Mouse (Mus musculus): Measurements from ENCODE around the gene Zw10. TPM values are rescaled to one million over a fixed set of nuclear protein-coding genes. Genes with fewer than 3 reads are reported as not detected.
A peak's percentile ranks its signal among the peaks of the same experiment; 100 is the strongest.

The Zw10 gene
- total and polyA plus RNA-seq, 3 experiments, result 26.5 to 31.0 TPM; not detected in 1

DNA sequence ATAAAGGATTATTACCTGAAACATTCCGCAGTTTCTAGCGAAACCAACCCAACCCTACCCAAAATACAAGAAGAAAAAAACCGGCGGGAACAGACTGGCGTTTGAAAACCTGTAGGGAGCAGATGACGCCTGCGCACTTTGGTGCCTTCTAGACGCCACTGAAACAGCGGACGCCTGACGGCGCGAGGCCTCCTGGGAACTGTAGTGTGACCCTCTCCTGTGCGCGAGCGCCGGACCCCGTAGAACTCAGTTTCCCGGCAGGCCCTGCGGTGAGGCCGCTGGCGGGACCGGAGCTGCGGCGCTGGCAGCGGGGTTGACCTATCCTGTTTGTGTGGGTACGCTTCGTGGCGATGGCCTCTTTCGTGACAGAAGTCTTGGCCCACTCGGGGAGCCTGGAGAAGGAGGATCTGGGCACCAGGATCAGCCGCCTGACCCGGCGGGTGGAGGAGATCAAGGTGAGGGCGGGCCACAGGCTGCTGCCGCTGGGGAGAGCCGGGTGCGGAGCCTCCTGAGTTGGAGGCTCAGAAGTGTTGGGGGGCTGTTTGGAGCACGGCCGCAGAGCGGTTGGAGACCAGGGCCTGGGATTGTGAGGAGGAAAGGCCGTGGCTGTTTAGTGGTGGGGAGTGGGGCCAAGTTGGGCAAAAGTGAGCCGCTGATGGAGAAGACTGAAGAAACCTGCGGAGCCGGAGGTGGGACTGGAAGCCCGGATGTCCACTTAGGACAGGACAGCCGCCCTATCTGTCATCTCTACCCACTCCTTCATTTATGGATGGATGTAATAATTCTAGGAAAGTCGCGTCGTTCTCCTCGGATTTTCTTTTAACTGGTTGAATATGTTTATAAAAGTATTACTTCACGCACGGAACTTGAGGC lies at the start of gene Zw10 (continued):
- peak; percentile 99 for TF ChIP-seq HCFC1 (IDR thresholded peaks at IDR 0.05; ENCODE audit: low read depth, low read length)
- no peak for TF ChIP-seq UBTF (IDR thresholded peaks at IDR 0.05; ENCODE audit: borderline replicate concordance, insufficient read depth, low read depth, low read length)
- TF ChIP-seq ZC3H11A (IDR thresholded peaks at IDR 0.05; ENCODE audit: low read depth, low read length), result no peak
- TF ChIP-seq CTCF (IDR thresholded peaks at IDR 0.05 in 2 of 3, conservative IDR thresholded peaks at IDR 0.05 in 1 of 3; ENCODE audit: control insufficient read depth in 1 of 3, insufficient read depth in 1 of 3, low read depth in 2 of 3, low read length in 3 of 3, poor library complexity in 1 of 3, severe bottlenecking in 1 of 3), result no peak

DNA sequence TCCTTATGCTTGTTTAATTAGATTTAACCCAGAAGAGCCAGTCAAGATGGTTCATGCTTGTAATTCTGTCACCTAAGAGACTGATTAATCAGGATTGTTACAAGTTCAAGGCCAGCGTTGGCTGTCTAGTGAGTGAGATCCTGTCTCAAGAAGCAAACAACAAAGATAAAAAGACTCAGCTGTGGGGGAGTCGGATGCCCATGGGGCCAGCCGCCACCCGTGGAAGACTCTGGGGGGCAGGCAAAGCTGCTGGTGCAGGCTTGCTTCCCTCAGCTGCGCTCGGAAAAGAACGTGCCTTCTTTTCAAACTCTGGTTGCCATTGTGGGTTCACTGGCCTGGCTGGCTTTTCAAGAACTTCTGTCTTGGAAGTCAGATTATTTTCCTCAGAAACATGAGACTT lies 39.6 kb upstream of the Zw10 start:
- Histone ChIP-seq H3K4me3 (ENCODE audit: control insufficient read depth in 1 of 2, insufficient read depth in 1 of 2, low read depth in 2 of 2, low read length in 2 of 2) (no peak overlapping the region), H3K36me3 (ENCODE audit: control insufficient read depth in 1 of 2, insufficient read depth in 2 of 2, low read length in 2 of 2) (peaks cover 0 to 6% of the 10 kb centered on the region in 2 experiments; a peak in 3 of 4 replicates), H3K79me2 (ENCODE audit: control insufficient read depth, insufficient read depth, low read length, poor library complexity) (no peaks in the 10 kb centered on the region), H3K9ac (ENCODE audit: control insufficient read depth, low read depth, low read length, poor library complexity, severe bottlenecking) (no peak overlapping the region), H3K4me1 (ENCODE audit: control insufficient read depth in 1 of 2, insufficient read depth in 2 of 2, low read length in 2 of 2) (peaks cover 0 to 4% of the 10 kb centered on the region in 2 experiments; a peak in 2 of 4 replicates), H3K27ac (ENCODE audit: control insufficient read depth, low read depth, low read length) (no peak overlapping the region), H3K27me3 (ENCODE audit: control insufficient read depth in 1 of 2, insufficient read depth in 2 of 2, low read length in 2 of 2) (no peaks in the 10 kb centered on the region), H3K9me3 (replicated peaks; ENCODE audit: insufficient read depth, low read length) (no peaks in the 10 kb centered on the region)
- DNase-seq (ENCODE audit: low read depth, low spot score), result no peak
- TF ChIP-seq MEF2A (IDR thresholded peaks at IDR 0.05; ENCODE audit: extremely low read depth, insufficient replicate concordance, low read depth, low read length, poor library complexity, severe bottlenecking) (no peak), RAD21 (IDR thresholded peaks at IDR 0.05; ENCODE audit: low read depth, low read length) (no peak), E2F4 (IDR thresholded peaks at IDR 0.05; ENCODE audit: borderline replicate concordance, low read depth, low read length) (no peak)

DNA sequence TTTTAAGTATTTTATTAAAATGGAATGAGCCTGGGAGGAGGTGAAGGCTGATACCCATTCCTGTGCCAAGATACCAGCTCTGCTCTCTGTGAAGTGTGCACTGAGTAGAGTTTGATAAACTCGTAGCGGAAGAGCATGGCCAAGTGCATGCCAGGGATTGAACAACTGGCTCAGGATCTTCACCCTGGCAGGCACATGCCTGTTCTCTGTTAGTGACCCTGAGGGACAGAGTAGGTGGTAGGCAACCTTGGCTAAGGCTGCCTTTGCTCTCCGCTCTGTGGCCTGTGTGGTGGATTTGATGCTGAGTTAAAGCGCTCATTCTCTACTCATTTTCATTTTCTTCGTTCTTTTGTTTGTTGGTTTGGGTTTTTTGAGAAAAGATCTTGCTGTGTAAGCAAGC lies 34.1 kb upstream of the Zw10 start:
- no peaks in the 10 kb centered on the region for H3K79me2 ChIP-seq (ENCODE audit: control insufficient read depth, insufficient read depth, low read length, poor library complexity)
- H3K27me3 ChIP-seq (ENCODE audit: control insufficient read depth in 1 of 2, insufficient read depth in 2 of 2, low read length in 2 of 2), result no peaks in the 10 kb centered on the region
- TF ChIP-seq MEF2A (IDR thresholded peaks at IDR 0.05; ENCODE audit: extremely low read depth, insufficient replicate concordance, low read depth, low read length, poor library complexity, severe bottlenecking) (no peak), MAFK (IDR thresholded peaks at IDR 0.05; ENCODE audit: borderline replicate concordance, low read depth, low read length) (no peak), MYB (IDR thresholded peaks at IDR 0.05; ENCODE audit: low read depth, low read length) (no peak), POLR2A (IDR thresholded peaks at IDR 0.05; ENCODE audit: control insufficient read depth in 1 of 2, insufficient read depth in 1 of 2, low read depth in 1 of 2, low read length in 2 of 2, poor library complexity in 1 of 2) (no peak), ZC3H11A (IDR thresholded peaks at IDR 0.05; ENCODE audit: low read depth, low read length) (no peak), POLR2AphosphoS2 (IDR thresholded peaks at IDR 0.05; ENCODE audit: low read length) (no peak), MAX (IDR thresholded peaks at IDR 0.05; ENCODE audit: low read length) (no peak), ETS1 (IDR thresholded peaks at IDR 0.05; ENCODE audit: low read depth, low read length) (no peak), SIN3A (IDR thresholded peaks at IDR 0.05; ENCODE audit: low read length) (no peak), NELFE (IDR thresholded peaks at IDR 0.05; ENCODE audit: low read depth, low read length) (no peak), UBTF (IDR thresholded peaks at IDR 0.05; ENCODE audit: borderline replicate concordance, insufficient read depth, low read depth, low read length) (no peak), MAZ (IDR thresholded peaks at IDR 0.05; ENCODE audit: low read depth, low read length) (no peak), POLR2AphosphoS5 (IDR thresholded peaks at IDR 0.05; ENCODE audit: borderline replicate concordance, low read depth, low read length) (no peak), MYC (IDR thresholded peaks at IDR 0.05; ENCODE audit: low read depth, low read length) (no peak), TCF12 (IDR thresholded peaks at IDR 0.05; ENCODE audit: low read depth, low read length) (no peak), TBP (IDR thresholded peaks at IDR 0.05; ENCODE audit: low read depth, low read length) (no peak), E2F4 (IDR thresholded peaks at IDR 0.05; ENCODE audit: borderline replicate concordance, low read depth, low read length) (no peak), CHD2 (IDR thresholded peaks at IDR 0.05; ENCODE audit: low read length) (no peak), SMC3 (IDR thresholded peaks at IDR 0.05; ENCODE audit: low read depth, low read length) (no peak)
- H3K9me3 ChIP-seq (replicated peaks; ENCODE audit: insufficient read depth, low read length), result no peaks in the 10 kb centered on the region
- H3K4me1 ChIP-seq (ENCODE audit: control insufficient read depth in 1 of 2, insufficient read depth in 2 of 2, low read length in 2 of 2), result peaks cover 0 to 4% of the 10 kb centered on the region in 2 experiments; a peak in 2 of 4 replicates
- H3K9ac ChIP-seq (ENCODE audit: control insufficient read depth, low read depth, low read length, poor library complexity, severe bottlenecking), result no peak overlapping the region
- DNase-seq (ENCODE audit: low read depth, low spot score), result no peak
- no peak overlapping the region for H3K4me3 ChIP-seq (ENCODE audit: control insufficient read depth in 1 of 2, insufficient read depth in 1 of 2, low read depth in 2 of 2, low read length in 2 of 2)
- H3K36me3 ChIP-seq (ENCODE audit: control insufficient read depth in 1 of 2, insufficient read depth in 2 of 2, low read length in 2 of 2), result peaks cover 0 to 6% of the 10 kb centered on the region in 2 experiments; a peak in 2 of 4 replicates
- no peak overlapping the region for H3K27ac ChIP-seq (ENCODE audit: control insufficient read depth, low read depth, low read length)
